Mouse (Mus musculus) liver, embryonic 16.5 days (tissue): ENCODE data around the gene Ushbp1. TPM values are rescaled to one million over a fixed set of nuclear protein-coding genes. Genes with fewer than 3 reads are reported as not detected.
"Not testable (repeated sequence)": the region's sequence is repeated elsewhere in the genome, so short reads cannot be mapped to it uniquely, and the experiment has no call there.

Source experiments
- ATAC-seq: fragments of 200-750 bp; cut with Nextera tagmentation; 2 replicates; pipeline ENCODE4 v1.8.0; 2017; ENCODE audit warnings: low read depth, mild to moderate bottlenecking, moderate number of reproducible peaks, moderate library complexity
- H3K27ac ChIP-seq: fragments of 300-500 bp; sonication (generic); 2 replicates; pipeline ENCODE4 v1.5.1; 2014; ENCODE audit warnings: mild to moderate bottlenecking, low read length
- H3K27me3 ChIP-seq: fragments of 300-500 bp; sonication (generic); 2 replicates; pipeline ENCODE4 v1.6.1; 2014; ENCODE audit warnings: low read depth, low read length, mixed read lengths; ENCODE audit not compliant: control insufficient read depth, insufficient read depth
- H3K36me3 ChIP-seq: fragments of 300-500 bp; sonication (generic); 2 replicates; pipeline ENCODE4 v1.6.1; 2014; ENCODE audit warnings: mild to moderate bottlenecking; ENCODE audit not compliant: control insufficient read depth, insufficient read depth
- H3K4me1 ChIP-seq: fragments of 300-500 bp; sonication (generic); 2 replicates; pipeline ENCODE4 v1.6.1; 2014; ENCODE audit warnings: low read depth, low read length, mixed read lengths; ENCODE audit not compliant: control insufficient read depth
- H3K4me2 ChIP-seq: fragments of 300-500 bp; sonication (generic); 2 replicates; pipeline ENCODE4 v1.6.1; 2014; ENCODE audit warnings: low read depth, low read length, mixed read lengths
- H3K4me3 ChIP-seq: fragments of 300-500 bp; sonication (generic); 2 replicates; pipeline ENCODE4 v1.5.1; 2014; ENCODE audit warnings: low read depth, mild to moderate bottlenecking, low read length
- H3K9ac ChIP-seq: fragments of 300-500 bp; sonication (generic); 2 replicates; pipeline ENCODE4 v1.6.1; 2014; ENCODE audit warnings: low read depth, low read length
- H3K9me3 ChIP-seq: fragments of 300-500 bp; sonication (generic); replicated peaks from 2 replicates; pipeline ENCODE4 v1.6.1; 2016; ENCODE audit warnings: low read length; ENCODE audit not compliant: control insufficient read depth
- WGBS: fragments of 180-500 bp; shearing (Covaris S2); extraction: QIAGEN DNeasy Blood & Tissue Kit; methylation state at CpG from one replicate; pipeline ENCODE4 v1.1.7; 2014; ENCODE audit not compliant: insufficient replicate concordance; 5-methylcytosine and 5-hydroxymethylcytosine counted together
- polyA plus RNA-seq: library from polyadenylated mRNA; unstranded; fragments of >200 nt; fragmentation: Nextera tagmentation; extraction: Ambion mirVana; gene quantifications from 2 replicates; pipeline ENCODE4 v1.2.1, GENCODE M21; 2015

Gene Ushbp1
- polyA plus RNA-seq, result 4.2 and 4.3 TPM in 2 replicates

GRCm38 (mm10) chr8:71395629-71396028 lies at the start of gene Ushbp1:
TSS of gene Ushbp1 (minus strand) at chr8:71395802.
- Histone ChIP-seq H3K27me3 (no peaks in the 10 kb centered on the region), H3K4me2 (peak within 1 kb of the TSS; percentile 85), H3K9ac (no peak within 1 kb of the TSS), H3K4me3 (peak within 1 kb of the TSS; percentile 85), H3K4me1 (peaks cover 14% of the 10 kb centered on the region), H3K9me3 (no peaks in the 10 kb centered on the region), H3K36me3 (peaks cover 8% of the 10 kb centered on the region; the same call in 1 of the 2 replicates), H3K27ac (peak within 1 kb of the TSS; percentile 42)
- no peak for ATAC-seq
- WGBS, result 61% methylated on average over 9 of the region's 9 CpGs

- Histone ChIP-seq H3K27ac (no peak overlapping the region), H3K9me3 (no peaks in the 10 kb centered on the region), H3K9ac (no peak overlapping the region), H3K4me1 (no peaks in the 10 kb centered on the region), H3K27me3 (no peaks in the 10 kb centered on the region; the same call in 1 of the 2 replicates), H3K36me3 (no peaks in the 10 kb centered on the region), H3K4me3 (no peak overlapping the region), H3K4me2 (no peak overlapping the region)
- ATAC-seq, result no peak
- 55% methylated on average over 7 of the region's 7 CpGs for WGBS
Observed at GRCm38 (mm10) chr8:71445096-71445495, 49.5 kb upstream of the Ushbp1 start.

GRCm38 (mm10) chr8:71441404-71441803 lies 45.8 kb upstream of the Ushbp1 start:
- Histone ChIP-seq H3K27ac (no peak overlapping the region), H3K27me3 (no peaks in the 10 kb centered on the region; the same call in 1 of the 2 replicates), H3K4me2 (no peak overlapping the region), H3K4me1 (no peaks in the 10 kb centered on the region), H3K9me3 (no peaks in the 10 kb centered on the region), H3K36me3 (no peaks in the 10 kb centered on the region), H3K4me3 (no peak overlapping the region), H3K9ac (no peak overlapping the region)
- 0% methylated on average over 7 of the region's 7 CpGs for WGBS
- ATAC-seq, result no peak

- Histone ChIP-seq H3K27me3 (no peaks in the 10 kb centered on the region; the same call in 1 of the 2 replicates), H3K4me1 (no peaks in the 10 kb centered on the region), H3K27ac (no peak overlapping the region), H3K36me3 (no peaks in the 10 kb centered on the region), H3K9me3 (no peaks in the 10 kb centered on the region), H3K4me2 (no peak overlapping the region), H3K9ac (no peak overlapping the region), H3K4me3 (no peak overlapping the region)
- ATAC-seq, result no peak
- 42% methylated on average over 3 of the region's 3 CpGs for WGBS
Observed at GRCm38 (mm10) chr8:71437041-71437440, 41.4 kb upstream of the Ushbp1 start.

GRCm38 (mm10) chr8:71432935-71433334 lies 37.3 kb upstream of the Ushbp1 start:
- ATAC-seq, H3K4me2 ChIP-seq, H3K27me3 ChIP-seq, H3K4me3 ChIP-seq, H3K27ac ChIP-seq, H3K4me1 ChIP-seq, H3K9ac ChIP-seq, H3K36me3 ChIP-seq, H3K9me3 ChIP-seq: not testable (repeated sequence)
- 59% methylated on average over 1 of the region's 1 CpGs for WGBS

- H3K4me1 ChIP-seq, result no peaks in the 10 kb centered on the region
- H3K27me3 ChIP-seq, result no peaks in the 10 kb centered on the region
- no peak overlapping the region for H3K4me2 ChIP-seq
- no peaks in the 10 kb centered on the region; the same call in 1 of the 2 replicates for H3K9me3 ChIP-seq
- H3K4me3 ChIP-seq, result no peak overlapping the region
- H3K9ac ChIP-seq, result no peak overlapping the region
- no peaks in the 10 kb centered on the region for H3K36me3 ChIP-seq
- H3K27ac ChIP-seq, result no peak overlapping the region
- no peak for ATAC-seq
Observed at GRCm38 (mm10) chr8:71422121-71422520, 26.5 kb upstream of the Ushbp1 start.

- Histone ChIP-seq H3K4me3 (no peak overlapping the region), H3K9ac (no peak overlapping the region), H3K9me3 (no peaks in the 10 kb centered on the region), H3K27me3 (no peaks in the 10 kb centered on the region; the same call in 1 of the 2 replicates), H3K36me3 (peaks cover 30% of the 10 kb centered on the region), H3K4me2 (no peak overlapping the region), H3K4me1 (peaks cover 11% of the 10 kb centered on the region), H3K27ac (no peak overlapping the region)
- ATAC-seq, result no peak
- 41% methylated on average over 11 of the region's 11 CpGs for WGBS
Observed at GRCm38 (mm10) chr8:71411535-71412273, 16.1 kb upstream of the Ushbp1 start.

- Histone ChIP-seq H3K27me3 (no peaks in the 10 kb centered on the region), H3K9ac (no peak overlapping the region), H3K9me3 (no peaks in the 10 kb centered on the region), H3K36me3 (peaks cover 30% of the 10 kb centered on the region), H3K27ac (no peak overlapping the region), H3K4me3 (no peak overlapping the region), H3K4me1 (peaks cover 23% of the 10 kb centered on the region), H3K4me2 (no peak overlapping the region)
- no peak for ATAC-seq
- 90% methylated on average over 4 of the region's 4 CpGs for WGBS
Observed at GRCm38 (mm10) chr8:71408231-71408630, 12.6 kb upstream of the Ushbp1 start.

GRCm38 (mm10) chr8:71407441-71407840 lies 11.8 kb upstream of the Ushbp1 start:
- Histone ChIP-seq H3K9me3 (no peaks in the 10 kb centered on the region), H3K4me1 (peaks cover 23% of the 10 kb centered on the region), H3K9ac (peak overlapping the region; percentile 18; the same call in 1 of the 2 replicates), H3K4me2 (peak overlapping the region; percentile 78), H3K27me3 (no peaks in the 10 kb centered on the region), H3K27ac (no peak overlapping the region), H3K4me3 (peak overlapping the region; percentile 99), H3K36me3 (peaks cover 30% of the 10 kb centered on the region)
- no peak for ATAC-seq
- 87% methylated on average over 14 of the region's 14 CpGs for WGBS
